Mouse (Mus musculus) cerebellum, adult 2 months (tissue): ENCODE measurements around the gene P3h3.

Experiments
- CTCF ChIP-seq: fragments of 200-500 bp; IDR thresholded peaks from 2 replicates; pipeline ENCODE4 v1.5.1; 2011; ENCODE audit warnings: low read depth, mild to moderate bottlenecking, control low read depth, low read length, moderate library complexity, borderline replicate concordance; ENCODE audit not compliant: insufficient read depth
- POLR2A ChIP-seq: fragments of 200-500 bp; IDR thresholded peaks from 2 replicates; pipeline ENCODE4 v1.6.1; 2011; ENCODE audit warnings: low read length, control low read depth, borderline replicate concordance; ENCODE audit not compliant: insufficient read depth

DNA sequence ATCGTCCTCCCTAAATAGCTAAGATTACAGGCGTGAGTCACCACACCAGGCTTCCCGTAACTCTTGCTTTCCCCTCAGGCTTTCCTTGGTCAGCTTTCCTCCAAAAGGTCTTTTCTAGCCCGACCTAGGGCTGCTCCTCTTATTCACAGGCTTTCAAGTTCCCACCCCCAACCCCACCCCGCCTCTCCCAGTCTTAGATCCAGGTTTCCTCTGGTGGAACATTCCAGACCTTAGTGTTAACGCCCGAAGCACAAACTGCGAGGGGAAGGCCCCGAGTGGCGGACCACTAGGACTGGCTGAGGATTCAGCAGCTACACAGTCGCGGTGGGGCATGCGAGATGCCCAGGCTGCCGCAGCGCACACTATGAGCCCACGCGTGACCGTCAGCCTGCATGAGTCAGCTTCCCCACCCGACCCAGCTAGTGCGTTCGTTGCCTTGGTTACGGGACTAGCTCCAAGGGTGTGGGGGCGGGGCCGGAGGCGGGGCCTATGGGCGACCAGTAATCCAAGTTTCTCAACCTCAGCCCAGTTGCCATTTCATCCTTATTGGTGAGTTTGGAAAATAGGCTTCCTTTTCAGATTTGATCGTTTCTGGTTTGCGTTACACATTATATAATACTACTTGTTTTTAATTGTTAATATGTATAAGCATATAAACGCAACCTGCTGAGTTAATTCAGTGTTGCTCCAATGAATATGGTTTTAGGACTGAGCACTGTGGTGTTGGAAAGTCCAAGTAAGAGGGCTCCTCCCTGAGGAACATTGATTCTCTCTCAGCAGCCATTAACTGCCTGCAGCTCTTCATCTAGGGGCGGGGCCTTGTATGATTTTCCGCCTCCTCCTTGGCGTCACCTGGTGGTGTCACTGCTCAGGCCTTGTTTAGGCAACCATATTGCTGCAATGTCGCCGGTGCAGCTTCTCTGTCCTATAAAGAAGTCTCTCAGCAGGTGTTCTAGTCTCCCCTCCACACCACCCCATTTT, 51.9 kb downstream of the P3h3 start:
- TF ChIP-seq POLR2A (peak; percentile 59), CTCF (peak; percentile 40; the same call in 1 of the 2 replicates)
